Mouse (Mus musculus) kidney, adult 2 months (tissue): Measurements from ENCODE around the gene Lsr.

Source experiments
- CTCF ChIP-seq: fragments of 200-500 bp; conservative IDR thresholded peaks from 2 replicates; pipeline ENCODE4 v1.5.1; 2011; ENCODE audit warnings: low read depth, mild to moderate bottlenecking, control low read depth, low read length, moderate library complexity, mixed read lengths; ENCODE audit not compliant: insufficient read depth, insufficient read length
- POLR2A ChIP-seq: fragments of 200-500 bp; IDR thresholded peaks from one replicate; pipeline ENCODE4 v1.6.1; 2011; ENCODE audit warnings: low read depth, low read length, control low read depth

DNA sequence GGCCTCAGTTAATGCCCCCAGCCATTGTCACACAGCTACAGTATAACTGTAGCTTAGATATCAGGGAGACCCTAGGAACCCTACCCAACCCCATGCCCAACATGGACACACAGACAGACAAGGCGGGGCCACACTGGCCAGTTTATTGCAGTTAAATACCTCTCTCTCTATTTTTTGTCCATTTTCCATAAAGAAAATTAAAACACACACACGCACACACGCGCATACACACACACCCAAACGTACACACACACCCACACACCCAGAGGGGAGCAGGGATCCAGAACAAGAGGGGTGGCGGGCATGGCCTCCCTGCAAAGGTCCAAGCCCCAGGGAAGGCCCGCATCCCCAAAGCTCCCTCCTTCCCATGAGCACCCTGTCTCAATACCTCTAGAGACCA is 27.4 kb downstream of the Lsr start:
- TF ChIP-seq CTCF (no peak), POLR2A (no peak)
